Comparison of ENCODE assay signal across 11 mouse cellular contexts in genomic region chr7:24359269-24359668, GRCm38 (mm10). TPM values are rescaled to one million over a fixed set of nuclear protein-coding genes. Genes with fewer than 3 reads are reported as not detected.
A peak's percentile ranks its signal among the peaks of the same experiment; 100 is the strongest.
DNase-seq lines count a peak whose midpoint lies in the region; ATAC-seq and TF ChIP-seq lines count a peak whose summit lies in the region.
"Had no signal": no experiment of that assay in that cellular context is flagged by ENCODE, and none has a peak within 500 bp of the region (broad histone marks: within the 10 kb centered on the region; RNA-seq: fewer than 3 reads in every experiment).

No protein-coding gene starts in this region.

- peak; percentile 62 for DNase-seq in heart, postnatal 4 days
- no peak for DNase-seq in heart, adult 8-10 months (ENCODE audit: low spot score)
- DNase-seq in testis, postnatal 14 days (ENCODE audit: low spot score) = no peak
- peak; percentile 66 for DNase-seq in forelimb bud, embryonic 11.5 days (ENCODE audit: low read depth, low spot score)
- peak; percentile 58 for DNase-seq in thymus, postnatal 4 days
- no peak for DNase-seq in cerebellum, adult 9-10 months

- no peak for ATAC-seq in monocyte, adult 5-6 weeks (replicated peaks; ENCODE audit: insufficient number of reproducible peaks, low FRiP score, low TSS enrichment, poor library complexity, severe bottlenecking)

- H3K4me1 ChIP-seq in testis, adult 2 months (ENCODE audit: control insufficient read depth, insufficient read depth, low read length) = peaks cover 3% of the 10 kb centered on the region

- no peaks in the 10 kb centered on the region for H3K36me3 ChIP-seq in testis, adult 2 months (ENCODE audit: control insufficient read depth, insufficient read depth, low read length)

- no peak overlapping the region for H3K4me3 ChIP-seq in testis, adult 2 months (ENCODE audit: control insufficient read depth, low read depth, low read length)

- 0 out of 2 replicates have a peak, but pooled peaks have one; percentile 5 for TF ChIP-seq CTCF in testis, adult 2 months (IDR thresholded peaks at IDR 0.05; ENCODE audit: control insufficient read depth, insufficient read depth, insufficient replicate concordance, low read depth, low read length)

- H3K27ac ChIP-seq in testis, adult 2 months (ENCODE audit: control insufficient read depth, insufficient read depth, low read depth, low read length) = no peak overlapping the region

- no peaks in the 10 kb centered on the region for H3K27me3 ChIP-seq in testis, adult 2 months (ENCODE audit: control insufficient read depth, insufficient read depth, low read length)

- TF ChIP-seq POLR2A in testis, adult 2 months (IDR thresholded peaks at IDR 0.05; ENCODE audit: control insufficient read depth, low read depth, low read length) = no peak

RNA-seq across cellular contexts. Expression of gene Lypd5, which starts 10.3 kb away (rescaled TPM):
- total RNA-seq in heart, postnatal 4 days (2021) = not detected
- total RNA-seq in heart, adult 8-10 months (2022) = not detected
- polyA plus RNA-seq in testis, adult 2 months (2012; rRNA removed) = 1.7 and 2.3 TPM in 2 replicates
- not detected in 3 replicates for total RNA-seq in monocyte, adult 5-6 weeks (2017)
- total RNA-seq: heart, postnatal 36 days; left cerebral cortex, postnatal 36 days had no signal
- polyA plus RNA-seq: frontal cortex, adult 2 months had no signal

RNA-seq across cellular contexts. Expression of gene Kcnn4, which starts 10.8 kb away (rescaled TPM):
- 1 to 10 TPM; 1.0 TPM for total RNA-seq in heart, postnatal 4 days (2021)
- 1 to 10 TPM in 1 of 4 experiments, under 1 TPM in 3; 0.44 to 1.3 (median 0.69) TPM for total RNA-seq in heart, adult 8-10 months (2022)
- polyA plus RNA-seq in testis, adult 2 months (2012; rRNA removed) = 2.5 and 3.8 TPM in 2 replicates
- 10.3 to 11.8 TPM (median 11.5 TPM) in 3 replicates for total RNA-seq in monocyte, adult 5-6 weeks (2017)

RNA-seq across cellular contexts. Expression of gene Tescl, which starts 25.5 kb away (rescaled TPM):
- under 1 TPM; 0.32 to 0.33 TPM for total RNA-seq in heart, postnatal 4 days (2021)
- under 1 TPM in 1 of 4 experiments, not detected in 3; 0.50 TPM for total RNA-seq in heart, adult 8-10 months (2022)
- polyA plus RNA-seq in testis, adult 2 months (2012; rRNA removed) = 277 and 339 TPM in 2 replicates
- 2.3 TPM in 1 of 3 replicates, not detected in the others for total RNA-seq in monocyte, adult 5-6 weeks (2017)
- total RNA-seq: heart, postnatal 36 days; left cerebral cortex, postnatal 36 days had no signal
- polyA plus RNA-seq: frontal cortex, adult 2 months had no signal

RNA-seq across cellular contexts. Expression of gene Smg9, which starts 40.1 kb away (rescaled TPM):
- 10 to 100 TPM; 15.0 to 15.5 TPM for total RNA-seq in heart, postnatal 4 days (2021)
- 1 to 10 TPM; 5.9 to 8.3 (median 8.0) TPM for total RNA-seq in heart, adult 8-10 months (2022)
- polyA plus RNA-seq in testis, adult 2 months (2012; rRNA removed) = 151 and 171 TPM in 2 replicates
- 20.1 to 30.8 TPM (median 22.6 TPM) in 3 replicates for total RNA-seq in monocyte, adult 5-6 weeks (2017)

RNA-seq across cellular contexts. Expression of gene Zfp94, which starts 42.8 kb away (rescaled TPM):
- total RNA-seq in heart, postnatal 4 days (2021) = 1 to 10 TPM; 1.0 to 1.8 TPM
- total RNA-seq in heart, adult 8-10 months (2022) = 1 to 10 TPM; 1.1 to 2.8 (median 2.1) TPM
- polyA plus RNA-seq in testis, adult 2 months (2012; rRNA removed) = 10.5 and 10.8 TPM in 2 replicates
- 2.4 to 4.6 TPM (median 4.5 TPM) in 3 replicates for total RNA-seq in monocyte, adult 5-6 weeks (2017)

Comparison
In these comparisons a context has a peak if more than half of its experiments do, and no peak if none do; other contexts are left out.
1. DNase-seq: peak in heart, postnatal 4 days (single experiment), forelimb bud, embryonic 11.5 days (single experiment) and thymus, postnatal 4 days (single experiment); none in heart, adult 8-10 months (single experiment), testis, postnatal 14 days (single experiment) and cerebellum, adult 9-10 months (single experiment).